Mouse (Mus musculus) R1 (cell line): ENCODE measurements at regions not wholly inside any gene's neighbourhood (a gene's known extent, or its start where the extent isn't known, plus 50 kb on each side); places are given as distances from the start of the nearest gene placed in this dataset.

Experiments used
- DNase-seq: peaks from one replicate; pipeline ENCODE4 v3.0.0-alpha.2; 2018; ENCODE audit warnings: low read depth, low spot score

- no peak for DNase-seq
These were observed 745.9 kb downstream of the Tmem182 start for GRCm38 (mm10) chr1:41551271-41551670.

- DNase-seq, result no peak
These were observed 750.2 kb downstream of the Tmem182 start for GRCm38 (mm10) chr1:41555607-41556006.

- DNase-seq, result no peak
These were observed 753.8 kb downstream of the Tmem182 start for GRCm38 (mm10) chr1:41559101-41559665.

GRCm38 (mm10) chr1:41559991-41560390 lies 754.6 kb downstream of the Tmem182 start:
- DNase-seq, result no peak

GRCm38 (mm10) chr1:41603471-41603870 lies 798.1 kb downstream of the Tmem182 start:
- no peak for DNase-seq

- no peak for DNase-seq
These were observed 799.8 kb downstream of the Tmem182 start for GRCm38 (mm10) chr1:41604996-41605747.

- DNase-seq, result no peak
These were observed 800.3 kb downstream of the Tmem182 start for GRCm38 (mm10) chr1:41605748-41606131.

GRCm38 (mm10) chr1:41610783-41611182 lies 805.4 kb downstream of the Tmem182 start:
- DNase-seq, result no peak

GRCm38 (mm10) chr1:41651804-41652203 lies 846.4 kb downstream of the Tmem182 start:
- no peak for DNase-seq

- no peak for DNase-seq
These were observed 846.8 kb downstream of the Tmem182 start for GRCm38 (mm10) chr1:41652210-41652609.

GRCm38 (mm10) chr1:41652646-41653427 lies 847.4 kb downstream of the Tmem182 start:
- peak; percentile 4 for DNase-seq

- DNase-seq, result no peak
These were observed 868.7 kb downstream of the Tmem182 start for GRCm38 (mm10) chr1:41674086-41674485.

- no peak for DNase-seq
These were observed 869.9 kb downstream of the Tmem182 start for GRCm38 (mm10) chr1:41675345-41675744.

- no peak for DNase-seq
These were observed 900.3 kb downstream of the Tmem182 start for GRCm38 (mm10) chr1:41705692-41706091.

- DNase-seq, result no peak
These were observed 937.4 kb downstream of the Tmem182 start for GRCm38 (mm10) chr1:41742644-41743331.

GRCm38 (mm10) chr1:41743332-41743710 lies 937.9 kb downstream of the Tmem182 start:
- peak; percentile 11 for DNase-seq

- DNase-seq, result no peak
These were observed 939.1 kb downstream of the Tmem182 start for GRCm38 (mm10) chr1:41744531-41744930.

- DNase-seq, result no peak
These were observed 936.2 kb upstream of the Pou3f3 start for GRCm38 (mm10) chr1:41759366-41759765.
